Mouse (Mus musculus) MEL (cell line): ENCODE measurements around the gene Adipor2. TPM values are rescaled to one million over a fixed set of nuclear protein-coding genes. Genes with fewer than 3 reads are reported as not detected.

ENCODE experiments used
- DNase-seq: peaks from one replicate; pipeline ENCODE4 v3.0.0; 2011; ENCODE audit warnings: low read depth, low spot score
- H3K27ac ChIP-seq: 2 replicates; pipeline ENCODE4 v1.5.1; 2012; ENCODE audit warnings: low read depth, mild to moderate bottlenecking, control low read depth, low read length, moderate library complexity; ENCODE audit not compliant: control insufficient read depth
- H3K27me3 ChIP-seq, 2 experiments: fragments of 150-350 bp in 1 of 2; sonication (generic) in 1 of 2; 2 replicates each; pipeline ENCODE4 v1.6.1; 2012; ENCODE audit warnings: low read length in 2 of 2, mild to moderate bottlenecking in 2 of 2, improper control_type of control experiment in 1 of 2, moderate library complexity in 1 of 2; ENCODE audit not compliant: insufficient read depth in 2 of 2, control insufficient read depth in 1 of 2
- H3K36me3 ChIP-seq, 2 experiments: 2 replicates each; pipeline ENCODE4 v1.6.1; 2012 to 2014; ENCODE audit warnings: low read length in 2 of 2, improper control_type of control experiment in 1 of 2, inconsistent platforms in 1 of 2, mild to moderate bottlenecking in 1 of 2; ENCODE audit not compliant: insufficient read depth in 2 of 2, control insufficient read depth in 1 of 2
- H3K4me1 ChIP-seq, 2 experiments: fragments of 150-350 bp in 1 of 2; sonication (generic) in 1 of 2; 2 replicates each; pipeline ENCODE4 v1.6.1; 2012; ENCODE audit warnings: low read length in 2 of 2, improper control_type of control experiment in 1 of 2, mild to moderate bottlenecking in 1 of 2; ENCODE audit not compliant: insufficient read depth in 2 of 2, control insufficient read depth in 1 of 2
- H3K4me3 ChIP-seq, 2 experiments: fragments of 150-350 bp in 1 of 2; sonication (generic) in 1 of 2; 2 replicates each; pipeline ENCODE4 v1.5.1; 2012; ENCODE audit warnings: low read depth in 2 of 2, low read length in 2 of 2, mild to moderate bottlenecking in 2 of 2, moderate library complexity in 2 of 2, control low read depth in 1 of 2, improper control_type of control experiment in 1 of 2; ENCODE audit not compliant: control insufficient read depth in 1 of 2, insufficient read depth in 1 of 2
- H3K79me2 ChIP-seq: 2 replicates; pipeline ENCODE4 v1.6.1; 2012; ENCODE audit warnings: mild to moderate bottlenecking, low read length, moderate library complexity; ENCODE audit not compliant: control insufficient read depth, poor library complexity, insufficient read depth
- H3K9ac ChIP-seq: 2 replicates; pipeline ENCODE4 v1.6.1; 2012; ENCODE audit warnings: low read depth, mild to moderate bottlenecking, control low read depth, low read length, moderate library complexity; ENCODE audit not compliant: control insufficient read depth, poor library complexity, severe bottlenecking
- H3K9me3 ChIP-seq: fragments of 150-350 bp; sonication (generic); replicated peaks from 2 replicates; pipeline ENCODE4 v1.6.1; 2012; ENCODE audit warnings: mild to moderate bottlenecking, low read length, improper control_type of control experiment, moderate library complexity; ENCODE audit not compliant: insufficient read depth
- BHLHE40 ChIP-seq: IDR thresholded peaks from 2 replicates; pipeline ENCODE4 v1.6.1; 2012; ENCODE audit warnings: low read depth, mild to moderate bottlenecking, inconsistent platforms, low read length, improper control_type of control experiment, borderline replicate concordance
- CHD1 ChIP-seq: IDR thresholded peaks from 2 replicates; pipeline ENCODE4 v1.6.1; 2012; ENCODE audit warnings: low read depth, mild to moderate bottlenecking, inconsistent platforms, low read length, improper control_type of control experiment
- CHD2 ChIP-seq: IDR thresholded peaks from 2 replicates; pipeline ENCODE4 v1.6.1; 2011; ENCODE audit warnings: low read length, improper control_type of control experiment
- CTCF ChIP-seq, 3 experiments: IDR thresholded peaks in 2 of 3; conservative IDR thresholded peaks in 1 of 3; 2 replicates each; pipeline ENCODE4 v1.5.1; 2011 to 2012; ENCODE audit warnings: low read length in 3 of 3, low read depth in 2 of 3, mild to moderate bottlenecking in 2 of 3, improper control_type of control experiment in 1 of 3, inconsistent platforms in 1 of 3, mixed read lengths in 1 of 3, moderate library complexity in 1 of 3; ENCODE audit not compliant: control insufficient read depth in 1 of 3, insufficient read depth in 1 of 3, poor library complexity in 1 of 3, severe bottlenecking in 1 of 3
- E2F4 ChIP-seq: IDR thresholded peaks from 2 replicates; pipeline ENCODE4 v1.6.1; 2011; ENCODE audit warnings: low read depth, low read length, improper control_type of control experiment, borderline replicate concordance
- EP300 ChIP-seq, 2 experiments: IDR thresholded peaks; 2 replicates each; pipeline ENCODE4 v1.6.1; 2011; ENCODE audit warnings: improper control_type of control experiment in 2 of 2, low read length in 2 of 2, low read depth in 1 of 2, mild to moderate bottlenecking in 1 of 2
- ETS1 ChIP-seq: IDR thresholded peaks from 2 replicates; pipeline ENCODE4 v1.6.1; 2012; ENCODE audit warnings: low read depth, mild to moderate bottlenecking, inconsistent platforms, low read length, improper control_type of control experiment, moderate library complexity
- GABPA ChIP-seq: IDR thresholded peaks from 2 replicates; pipeline ENCODE4 v1.6.1; 2012; ENCODE audit warnings: low read depth, mild to moderate bottlenecking, inconsistent platforms, low read length, improper control_type of control experiment, moderate library complexity
- GATA1 ChIP-seq: IDR thresholded peaks from 2 replicates; pipeline ENCODE4 v1.6.1; 2011; ENCODE audit warnings: low read depth, low read length, improper control_type of control experiment
- HCFC1 ChIP-seq: IDR thresholded peaks from 2 replicates; pipeline ENCODE4 v1.6.1; 2012; ENCODE audit warnings: low read depth, mild to moderate bottlenecking, inconsistent platforms, low read length, improper control_type of control experiment, moderate library complexity
- JUND ChIP-seq: IDR thresholded peaks from 2 replicates; pipeline ENCODE4 v1.6.1; 2011; ENCODE audit warnings: low read depth, mild to moderate bottlenecking, improper control_type of control experiment, low read length
- KAT2A ChIP-seq: conservative IDR thresholded peaks from 2 replicates; pipeline ENCODE4 v1.6.1; 2012; ENCODE audit warnings: low read depth, low read length, improper control_type of control experiment, inconsistent platforms
- MAFK ChIP-seq: IDR thresholded peaks from 2 replicates; pipeline ENCODE4 v1.6.1; 2011; ENCODE audit warnings: low read depth, mild to moderate bottlenecking, low read length, improper control_type of control experiment, borderline replicate concordance
- MXI1 ChIP-seq: IDR thresholded peaks from 2 replicates; pipeline ENCODE4 v1.6.1; 2011; ENCODE audit warnings: mild to moderate bottlenecking, low read depth, low read length, improper control_type of control experiment
- MYB ChIP-seq: IDR thresholded peaks from 2 replicates; pipeline ENCODE4 v1.6.1; 2011; ENCODE audit warnings: mild to moderate bottlenecking, low read depth, low read length, improper control_type of control experiment
- NRF1 ChIP-seq: IDR thresholded peaks from 2 replicates; pipeline ENCODE4 v1.6.1; 2014; ENCODE audit warnings: low read depth, mild to moderate bottlenecking, inconsistent platforms, low read length, improper control_type of control experiment, moderate library complexity; ENCODE audit not compliant: poor library complexity, insufficient read depth, severe bottlenecking
- RCOR1 ChIP-seq: IDR thresholded peaks from 2 replicates; pipeline ENCODE4 v1.6.1; 2012; ENCODE audit warnings: low read depth, mild to moderate bottlenecking, inconsistent platforms, low read length, improper control_type of control experiment
- SIN3A ChIP-seq: IDR thresholded peaks from 2 replicates; pipeline ENCODE4 v1.6.1; 2012; ENCODE audit warnings: low read length, improper control_type of control experiment, inconsistent platforms
- SMC3 ChIP-seq: IDR thresholded peaks from 2 replicates; pipeline ENCODE4 v1.6.1; 2011; ENCODE audit warnings: low read depth, low read length, improper control_type of control experiment
- USF1 ChIP-seq: IDR thresholded peaks from 2 replicates; pipeline ENCODE4 v1.6.1; 2014; ENCODE audit warnings: low read depth, mild to moderate bottlenecking, inconsistent platforms, low read length, improper control_type of control experiment, moderate library complexity
- ZC3H11A ChIP-seq: IDR thresholded peaks from 2 replicates; pipeline ENCODE4 v1.6.1; 2012; ENCODE audit warnings: low read depth, mild to moderate bottlenecking, inconsistent platforms, low read length, improper control_type of control experiment
- polyA plus RNA-seq, 2 experiments: library from polyadenylated mRNA; stranded (reverse) in 1 of 2; unstranded in 1 of 2; fragments of >175 nt in 1 of 2; fragments of >200 nt in 1 of 2; gene quantifications; 2 replicates each; pipeline versions ENCODE4 v1.2.1 to v1.2.4; 2012; ENCODE audit warnings: low replicate concordance in 2 of 2, low read depth in 1 of 2; ENCODE audit not compliant: insufficient read length in 2 of 2, insufficient read depth in 1 of 2, missing spikeins in 1 of 2
- total RNA-seq: library from RNA; depleted of rRNA; stranded (reverse); fragments of 300-350 nt; gene quantifications from 2 replicates; pipeline ENCODE4 v1.2.3, GENCODE M21; 2012

The Adipor2 gene
- total and polyA plus RNA-seq, 3 experiments: 37.6 to 41.3 TPM; not detected in 1

DNA sequence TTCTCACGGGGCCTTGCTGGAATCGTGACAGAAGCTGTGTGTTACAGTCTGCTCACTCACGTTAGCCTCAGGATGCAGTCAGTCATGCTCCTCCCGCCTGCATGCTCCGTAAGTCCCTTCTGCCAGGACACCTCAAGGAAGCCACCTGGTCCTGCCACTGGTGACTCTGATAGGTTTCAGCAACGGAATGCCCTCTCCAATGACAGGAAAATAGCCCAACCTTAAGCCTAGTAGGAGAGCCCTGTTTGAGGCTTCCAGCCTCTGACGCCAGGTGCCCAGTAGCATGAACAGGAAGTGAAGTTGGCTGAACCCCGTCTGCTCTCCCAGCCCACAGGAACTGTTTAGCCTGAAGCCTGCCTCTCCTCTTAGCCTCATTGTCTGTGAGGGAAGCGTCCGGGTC, 71.2 kb downstream of the Adipor2 start:
- Histone ChIP-seq H3K9me3 (no peaks in the 10 kb centered on the region), H3K79me2 (no peaks in the 10 kb centered on the region), H3K27me3 (no peaks in the 10 kb centered on the region), H3K4me1 (no peaks in the 10 kb centered on the region), H3K27ac (no peak overlapping the region), H3K36me3 (no peaks in the 10 kb centered on the region), H3K9ac (no peak overlapping the region), H3K4me3 (no peak overlapping the region)
- TF ChIP-seq ETS1 (no peak), MXI1 (no peak), SMC3 (no peak), ZC3H11A (no peak), CHD1 (no peak), MAFK (no peak), RCOR1 (no peak), GABPA (no peak), E2F4 (no peak)
- no peak for DNase-seq

GRCm38 (mm10) chr6:119341409-119341808, 76.1 kb downstream of the Adipor2 start:
- Histone ChIP-seq H3K27me3 (no peaks in the 10 kb centered on the region), H3K27ac (no peak overlapping the region)
- peak; percentile 55 for DNase-seq
- TF ChIP-seq USF1: no peak
- no peak for TF ChIP-seq CHD2
- TF ChIP-seq KAT2A: peak; percentile 74
- TF ChIP-seq CTCF (IDR thresholded peaks at IDR 0.05 in 2 of 3, conservative IDR thresholded peaks at IDR 0.05 in 1 of 3; ENCODE audit: control insufficient read depth in 1 of 3, insufficient read depth in 1 of 3, low read depth in 2 of 3, low read length in 3 of 3, poor library complexity in 1 of 3, severe bottlenecking in 1 of 3): no peak
- TF ChIP-seq MYB: no peak
- TF ChIP-seq GATA1: no peak
- no peak for TF ChIP-seq SMC3
- TF ChIP-seq NRF1: no peak
- no peak for TF ChIP-seq JUND
- TF ChIP-seq RCOR1: no peak
- TF ChIP-seq SIN3A: peak; percentile 75
- no peak for TF ChIP-seq CHD1
- no peak for TF ChIP-seq EP300 (IDR thresholded peaks at IDR 0.05; ENCODE audit: low read depth in 1 of 2, low read length in 2 of 2)
- TF ChIP-seq HCFC1: peak; percentile 96
- no peak for TF ChIP-seq BHLHE40
- TF ChIP-seq, all 39 proteins: peak for 3
- Histone ChIP-seq H3K36me3 (peaks cover 0 to 2% of the 10 kb centered on the region in 2 experiments; a peak in 1 of 4 replicates), H3K9me3 (no peaks in the 10 kb centered on the region), H3K4me1 (peaks cover 0 to 6% of the 10 kb centered on the region in 2 experiments; a peak in 2 of 4 replicates), H3K4me3 (no peak overlapping the region), H3K79me2 (no peaks in the 10 kb centered on the region), H3K9ac (no peak overlapping the region)
